Mouse (Mus musculus) erythroblast, embryonic 14.5 days (primary cell): ENCODE results near the gene Fam210b.

Experiments
- GATA1 ChIP-seq: IDR thresholded peaks from 2 replicates; pipeline ENCODE4 v1.6.1; 2012; ENCODE audit warnings: low read length, inconsistent platforms, mixed read lengths
- TAL1 ChIP-seq: IDR thresholded peaks from 3 replicates; pipeline ENCODE4 v1.6.1; 2012; ENCODE audit warnings: low read length, inconsistent platforms, mixed read lengths

DNA sequence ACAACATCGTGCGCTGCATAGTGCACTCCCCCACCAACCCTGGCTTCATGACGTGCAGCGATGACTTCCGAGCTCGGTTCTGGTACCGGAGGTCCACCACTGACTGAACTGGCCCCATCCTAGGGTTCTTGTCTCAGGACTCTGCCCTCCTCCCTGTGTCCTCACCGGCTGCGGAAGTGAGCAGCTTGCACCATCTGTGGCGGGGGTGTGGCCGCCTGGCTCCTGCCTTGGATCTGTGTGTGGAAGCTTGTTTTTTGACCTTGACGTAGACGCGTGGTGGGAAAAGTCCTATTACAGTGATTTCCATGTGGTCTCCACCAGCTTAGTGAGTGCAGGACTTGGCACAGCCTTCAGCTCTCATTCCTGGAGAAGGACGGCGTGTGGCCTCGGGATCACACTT lies 35.1 kb downstream of the Fam210b start:
- TF ChIP-seq GATA1 = no peak
- no peak for TF ChIP-seq TAL1
